Mouse (Mus musculus): ENCODE data around the gene Uck2. TPM values are rescaled to one million over a fixed set of nuclear protein-coding genes. Genes with fewer than 3 reads are reported as not detected.

Gene Uck2
- total RNA-seq (2021) = 10 to 100 TPM; 55.0 to 55.7 TPM

GRCm38 (mm10) chr1:167285320-167285355 lies at the start of gene Uck2:
Gene Uck2, minus strand, starts transcription at chr1:167285320.
- no peak for DNase-seq

DNA sequence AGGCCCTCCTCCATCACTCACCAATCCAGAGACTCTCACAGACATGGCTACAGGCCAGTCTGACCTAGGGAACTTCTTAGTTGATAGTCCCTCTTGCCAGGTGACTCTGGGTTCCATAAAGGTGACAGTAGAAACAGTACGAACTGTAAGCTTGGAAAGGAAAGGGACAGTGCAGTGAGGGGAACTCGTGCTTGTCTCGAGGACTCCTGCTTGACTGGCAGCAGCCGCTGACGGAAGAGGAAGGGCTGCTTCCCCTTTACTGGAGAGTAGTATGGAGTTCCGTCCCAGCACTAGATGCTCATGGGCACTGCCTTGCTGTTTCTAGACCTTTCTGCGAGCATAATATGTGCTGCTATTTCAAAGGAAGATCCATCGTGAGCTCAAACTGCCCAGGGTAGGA lies 46.0 kb upstream of the Uck2 start:
- no peak for DNase-seq

GRCm38 (mm10) chr1:167328776-167329175 lies 43.7 kb upstream of the Uck2 start:
- no peak for DNase-seq

GRCm38 (mm10) chr1:167321691-167322090 lies 36.6 kb upstream of the Uck2 start:
- no peak for DNase-seq

DNA sequence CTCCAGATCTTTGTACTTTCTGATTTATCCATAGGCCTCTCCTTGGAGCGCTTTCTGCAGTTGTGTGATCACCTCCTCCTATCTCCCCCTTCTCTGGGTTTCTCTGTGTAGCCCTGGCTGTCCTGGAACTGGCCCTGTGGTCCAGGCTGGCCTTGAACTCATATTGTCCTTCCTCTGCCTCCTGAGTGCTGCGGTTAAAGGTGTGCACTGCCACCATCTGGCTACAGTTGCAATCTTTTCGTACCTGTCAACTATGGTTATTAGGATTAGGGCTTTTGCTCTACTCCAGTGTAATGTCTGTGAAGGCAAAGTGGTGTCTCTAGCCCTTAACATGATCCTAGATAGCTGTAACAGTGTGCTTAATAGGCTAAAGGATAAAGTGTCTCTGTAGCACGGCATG lies 28.1 kb upstream of the Uck2 start:
- no peak for DNase-seq

DNA sequence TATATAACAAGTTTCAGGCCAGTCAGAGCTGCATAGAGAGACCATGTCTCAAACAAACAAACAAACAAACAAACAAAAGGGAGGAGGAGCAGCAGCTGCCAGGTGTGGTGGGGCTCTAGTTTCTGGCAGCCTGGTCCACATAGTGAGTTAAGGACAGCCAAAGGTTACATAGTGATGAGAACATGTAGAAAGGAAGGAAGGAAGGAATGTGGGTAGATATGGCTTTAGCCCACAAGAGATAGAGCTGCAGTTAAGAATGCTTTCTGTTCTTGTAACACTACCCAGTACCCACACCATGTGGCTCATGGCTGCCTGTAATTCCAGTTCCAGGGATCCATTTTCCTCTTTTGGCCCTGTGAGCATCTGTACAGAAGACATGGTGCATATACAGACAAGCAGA lies 27.2 kb upstream of the Uck2 start:
- no peak for DNase-seq

DNA sequence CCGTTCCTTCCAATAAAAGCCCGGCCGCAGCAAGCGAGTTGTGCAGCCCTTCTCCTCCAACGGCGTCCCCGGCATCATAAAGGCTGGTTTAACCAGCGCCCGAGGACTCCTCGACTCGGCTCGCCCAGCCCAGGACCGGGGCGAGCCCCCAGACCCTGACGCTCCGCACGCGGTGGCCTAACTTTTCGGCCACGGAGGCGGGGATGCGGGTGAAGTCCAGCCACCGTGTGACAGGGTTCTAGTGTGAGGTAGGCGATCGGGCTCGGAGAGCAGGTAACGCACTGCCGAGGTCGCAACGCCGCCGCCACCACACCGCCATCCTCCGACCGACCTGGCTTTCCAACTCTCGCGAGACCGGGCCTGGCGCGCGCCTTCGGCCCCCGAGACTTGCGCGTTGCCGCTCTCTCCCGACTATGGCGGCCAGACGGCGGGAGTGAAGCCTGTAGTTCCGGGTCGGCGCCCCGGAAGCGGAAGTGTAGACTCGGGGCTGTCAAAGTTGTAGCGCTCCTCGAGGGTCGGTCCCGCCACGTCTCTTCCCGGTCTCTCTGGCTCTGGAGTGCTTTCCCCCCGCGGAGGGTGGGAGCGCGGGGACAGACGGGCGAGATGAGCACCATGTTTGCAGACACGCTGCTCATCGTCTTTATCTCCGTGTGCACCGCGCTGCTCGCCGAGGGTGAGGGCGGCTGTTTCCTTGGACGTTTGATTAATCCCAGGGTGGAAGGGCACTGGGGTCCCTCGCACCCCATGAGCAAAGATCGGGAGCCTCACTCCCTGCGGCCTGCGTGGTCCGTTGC lies 23.3 kb upstream of the Uck2 start, which contains the start of gene Tmco1:
TSS of gene Tmco1 (plus strand) at position 118 of the 794 bp plus-strand sequence.
- DNase-seq = peak; percentile 99

DNA sequence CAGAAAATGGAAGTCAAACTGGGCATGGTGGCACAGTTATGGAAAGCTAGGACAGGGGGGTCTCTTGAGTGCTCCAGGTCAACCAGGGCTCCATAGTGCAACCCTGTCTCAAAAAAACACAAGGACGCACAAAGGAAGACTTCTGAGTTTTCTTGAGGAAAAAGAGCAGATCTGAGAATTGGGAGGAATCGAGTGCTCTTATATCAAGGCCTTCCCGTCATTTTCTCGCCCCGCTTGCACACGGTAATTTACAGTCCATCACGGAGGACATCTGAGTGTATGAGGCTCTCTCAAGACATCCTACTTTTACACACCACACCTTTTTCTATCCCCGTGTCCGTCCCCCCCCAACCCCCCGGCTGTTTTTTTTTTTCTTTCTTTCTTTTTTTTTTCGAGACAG lies 22.6 kb upstream of the Uck2 start:
- DNase-seq = no peak

DNA sequence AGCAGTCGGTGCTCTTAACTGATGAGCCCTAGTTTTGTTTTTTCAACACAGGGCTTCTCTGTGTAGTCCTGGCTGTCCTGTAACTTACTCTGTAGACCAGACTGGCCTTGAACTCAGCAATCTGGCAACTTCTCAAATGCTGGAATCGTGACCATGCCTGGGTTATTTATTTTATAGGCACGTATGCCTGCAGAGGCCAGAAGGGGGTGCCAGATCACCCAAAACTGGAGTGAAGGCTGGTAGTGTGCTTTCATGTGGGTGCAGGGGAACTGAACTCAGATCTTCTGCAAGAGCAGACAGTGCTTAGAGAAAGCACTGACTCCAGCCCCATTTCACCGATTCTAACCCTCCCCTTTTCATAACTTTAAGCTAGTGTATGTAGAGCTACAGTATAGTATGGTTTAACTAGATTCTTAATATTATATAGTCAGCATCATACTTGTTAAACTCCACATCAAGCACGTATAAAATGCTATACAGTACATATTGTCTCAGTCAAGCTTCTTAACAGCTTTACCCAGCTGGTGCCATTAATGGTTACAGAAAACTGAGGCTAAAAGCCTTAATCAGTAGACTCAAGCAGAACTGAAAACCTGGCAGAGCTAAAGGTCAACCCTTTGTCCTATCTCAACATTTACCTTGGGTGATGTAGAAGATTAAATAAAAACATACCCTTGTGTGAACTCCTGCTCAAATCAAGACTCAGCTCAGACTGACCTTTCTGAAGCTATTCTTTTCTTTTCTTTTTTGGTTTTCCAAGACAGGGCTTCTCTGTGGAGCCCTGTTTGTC lies 21.5 kb upstream of the Uck2 start:
- DNase-seq = peak; percentile 42

DNA sequence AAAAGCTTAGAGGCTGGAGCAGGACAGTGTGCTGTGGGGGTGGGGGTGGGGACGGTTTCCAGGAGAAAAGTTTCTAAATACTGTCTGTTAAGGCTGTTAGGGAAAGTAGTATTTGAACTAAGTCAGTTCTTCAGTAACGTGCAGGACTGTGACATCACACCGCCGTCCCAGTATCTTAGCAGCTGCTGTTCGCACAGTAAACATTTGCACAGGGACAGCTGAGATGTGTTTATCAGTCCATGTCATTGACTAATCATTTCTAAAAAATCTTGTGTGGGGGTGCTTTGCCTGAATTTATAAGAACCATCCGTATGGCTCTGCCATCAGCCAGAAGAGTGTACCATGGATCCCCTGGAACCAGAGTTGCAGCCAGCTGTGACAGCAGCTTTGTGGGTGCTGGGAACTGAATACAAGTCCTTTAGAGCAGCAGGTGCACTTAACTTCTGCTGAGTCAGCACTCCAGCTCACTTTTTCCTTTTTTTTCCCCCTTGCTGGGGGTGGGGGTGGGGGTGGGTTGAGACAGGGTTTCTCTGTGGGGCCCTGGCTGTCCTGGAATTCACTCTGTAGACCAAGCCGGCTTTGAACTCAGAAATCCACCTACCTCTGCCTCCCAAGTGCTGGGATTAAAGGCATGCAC lies 20.5 kb upstream of the Uck2 start:
- no peak for DNase-seq

- DNase-seq = no peak
Measured at GRCm38 (mm10) chr1:167300122-167300521, 15.0 kb upstream of the Uck2 start.

GRCm38 (mm10) chr1:167295679-167296402 lies 10.7 kb upstream of the Uck2 start:
- DNase-seq = no peak

DNA sequence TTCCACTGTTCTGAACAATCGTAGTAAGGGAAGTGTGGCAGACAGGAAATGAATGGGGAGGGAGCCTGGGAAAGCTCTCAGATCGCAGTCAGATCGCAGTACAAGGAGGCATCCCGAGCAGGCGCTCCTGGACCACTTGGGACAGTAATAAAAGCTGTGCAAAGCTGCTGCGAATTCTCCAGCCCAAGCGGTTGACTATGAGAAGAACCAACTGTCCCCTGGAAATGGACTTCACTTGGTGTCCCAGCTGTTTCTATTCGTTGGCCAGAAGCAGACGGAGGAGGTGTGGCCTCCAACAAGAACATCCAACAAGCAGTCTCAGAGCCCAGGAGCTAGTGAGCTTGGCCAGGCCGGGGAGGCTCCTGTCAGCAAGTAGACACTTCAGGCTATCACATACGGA lies 7.3 kb upstream of the Uck2 start:
- peak; percentile 59 for DNase-seq

DNA sequence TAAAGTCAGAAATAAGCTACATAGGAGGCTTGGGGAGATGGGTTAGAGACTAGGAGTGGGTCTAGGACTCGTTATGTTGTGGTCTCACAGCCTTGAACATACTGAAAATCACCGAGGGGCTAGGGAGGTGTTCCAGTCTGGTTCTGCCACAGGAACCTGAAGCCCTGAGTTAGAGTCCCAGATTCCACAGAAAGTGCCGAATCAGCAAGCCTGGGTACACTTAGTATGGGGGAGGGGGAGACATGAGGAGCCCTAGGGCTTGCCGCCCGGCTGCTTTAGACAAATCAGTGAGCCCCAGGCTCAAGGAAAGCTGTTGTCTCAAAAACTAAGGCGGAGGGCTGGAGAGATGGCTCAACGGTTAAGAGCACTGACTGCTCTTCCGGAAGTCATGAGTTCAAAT lies 6.5 kb upstream of the Uck2 start:
- DNase-seq = no peak

- no peak for DNase-seq
Measured at GRCm38 (mm10) chr1:167290263-167290592, 5.1 kb upstream of the Uck2 start.

- DNase-seq = peak; percentile 30
Measured at GRCm38 (mm10) chr1:167289567-167290262, 4.6 kb upstream of the Uck2 start.

- no peak for DNase-seq
Measured at GRCm38 (mm10) chr1:167288665-167289538, 3.8 kb upstream of the Uck2 start.

- DNase-seq = no peak
Measured at GRCm38 (mm10) chr1:167287156-167287555, 2.0 kb upstream of the Uck2 start.

DNA sequence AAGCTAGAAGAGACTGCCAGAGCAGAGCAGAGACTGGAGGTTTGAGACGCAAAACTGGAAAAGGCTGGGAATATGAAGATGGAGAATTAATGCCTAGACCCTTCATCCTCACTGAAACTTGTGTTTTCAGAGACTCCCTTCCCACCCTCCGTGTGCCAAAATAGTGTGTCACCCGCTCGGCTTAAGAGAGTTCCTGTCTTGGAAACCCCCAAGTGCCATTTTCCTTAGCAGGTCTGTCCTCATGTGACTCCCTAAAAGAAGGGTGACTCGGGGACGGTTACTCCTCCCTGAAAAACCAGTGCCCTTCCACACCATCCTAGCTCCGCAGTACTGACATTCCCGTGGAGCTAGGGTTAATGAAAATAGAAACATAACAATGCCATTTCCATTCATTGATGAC lies 236 bp upstream of the Uck2 start:
- no peak for DNase-seq

- peak; percentile 89 for DNase-seq
Measured at GRCm38 (mm10) chr1:167284837-167285319, 242 bp downstream of the Uck2 start.

GRCm38 (mm10) chr1:167284258-167284836 lies 773 bp downstream of the Uck2 start:
- DNase-seq = peak; percentile 75
